Mouse (Mus musculus) kidney, adult 2 months (tissue): ENCODE measurements around the gene Irf7.

ENCODE experiments used
- CTCF ChIP-seq: fragments of 200-500 bp; conservative IDR thresholded peaks from 2 replicates; pipeline ENCODE4 v1.5.1; 2011; ENCODE audit warnings: low read depth, mild to moderate bottlenecking, control low read depth, low read length, moderate library complexity, mixed read lengths; ENCODE audit not compliant: insufficient read depth, insufficient read length
- POLR2A ChIP-seq: fragments of 200-500 bp; IDR thresholded peaks from one replicate; pipeline ENCODE4 v1.6.1; 2011; ENCODE audit warnings: low read depth, low read length, control low read depth

- no peak for TF ChIP-seq CTCF
- TF ChIP-seq POLR2A: no peak
Measured at GRCm38 (mm10) chr7:141222696-141223215, 43.5 kb downstream of the Irf7 start.
